Mouse (Mus musculus): ENCODE data around the gene Mmp11.

GRCm38 (mm10) chr10:75926396-75926795 is 9.9 kb downstream of the Mmp11 start:
- no peak for TF ChIP-seq CTCF (IDR thresholded peaks at IDR 0.05; ENCODE audit: borderline replicate concordance, insufficient read depth, low read depth, low read length)
- TF ChIP-seq POLR2A (IDR thresholded peaks at IDR 0.05; ENCODE audit: borderline replicate concordance, insufficient read depth, low read length) = no peak
